Mouse (Mus musculus) ES-Bruce4 (cell line): ENCODE results near the gene Gm49318.

Source experiments
- CTCF ChIP-seq: IDR thresholded peaks from one replicate; pipeline ENCODE4 v1.8.1; 2011; ENCODE audit warnings: low read depth, low read length
- EP300 ChIP-seq: IDR thresholded peaks from 2 replicates; pipeline ENCODE4 v1.6.1; 2011; ENCODE audit warnings: low read depth, low read length; ENCODE audit not compliant: insufficient read depth
- POLR2A ChIP-seq: IDR thresholded peaks from one replicate; pipeline ENCODE4 v1.8.1; 2011; ENCODE audit warnings: low read length; ENCODE audit not compliant: insufficient read depth

DNA sequence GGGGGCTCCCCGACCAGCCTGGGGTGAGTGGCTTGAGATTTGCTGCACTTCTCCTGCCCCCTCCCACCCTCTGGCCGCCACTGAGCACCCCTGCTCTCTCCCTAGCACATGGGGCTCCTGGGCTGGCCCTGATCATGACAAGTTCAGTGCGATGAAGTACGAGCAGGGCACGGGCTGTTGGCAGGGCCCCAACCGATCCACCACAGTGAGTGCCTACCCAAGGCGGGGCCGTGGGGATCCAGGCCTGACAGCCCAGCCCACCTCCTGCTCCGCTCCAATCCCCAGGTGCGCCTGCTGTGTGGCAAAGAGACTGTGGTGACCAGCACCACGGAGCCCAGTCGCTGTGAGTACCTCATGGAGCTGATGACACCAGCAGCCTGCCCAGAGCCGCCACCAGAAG lies 58.3 kb downstream of the Gm49318 start:
- TF ChIP-seq CTCF (no peak), POLR2A (no peak), EP300 (no peak)
